Mouse (Mus musculus): ENCODE data around the gene Med25. TPM values are rescaled to one million over a fixed set of nuclear protein-coding genes. Genes with fewer than 3 reads are reported as not detected.
A peak's percentile ranks its signal among the peaks of the same experiment; 100 is the strongest.

Med25 gene
- polyA plus RNA-seq, 1 experiment: 105 TPM

DNA sequence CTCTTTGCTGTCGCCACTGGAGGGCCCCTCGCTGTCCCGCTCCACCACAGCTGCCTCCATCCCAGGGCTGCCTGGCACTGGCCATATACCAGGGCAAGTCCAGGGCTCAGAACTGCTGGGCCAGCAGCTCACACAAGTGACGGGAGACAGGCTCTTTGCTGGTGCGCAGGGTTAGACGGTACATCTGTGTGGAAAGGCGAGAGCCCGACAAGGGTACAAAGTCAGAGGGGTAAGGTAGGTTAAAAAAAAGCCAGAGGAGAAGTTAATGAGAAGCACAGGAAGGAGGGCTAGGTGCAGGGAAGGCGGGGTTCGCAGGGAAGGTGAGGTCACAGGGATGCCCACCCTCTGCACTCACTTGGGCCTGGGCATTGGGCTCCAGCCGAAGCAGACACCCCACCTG lies 8.1 kb upstream of the Med25 start:
- 80% methylated on average over 11 of the region's 11 CpGs for WGBS
- Histone ChIP-seq H3K4me1 (ENCODE audit: control insufficient read depth, insufficient read depth, low read length) (peaks cover 10% of the 10 kb centered on the region), H3K4me3 (replicated peaks; ENCODE audit: insufficient read depth, low read depth, low read length) (no peak overlapping the region), H3K27me3 (ENCODE audit: control insufficient read depth, insufficient read depth, low read length) (no peaks in the 10 kb centered on the region), H3K27ac (ENCODE audit: insufficient read depth, low read length) (no peak overlapping the region; the same call in 1 of the 2 replicates)
- no peak for DNase-seq
- no peak for TF ChIP-seq POLR2A (IDR thresholded peaks at IDR 0.05; ENCODE audit: borderline replicate concordance, insufficient read depth, low read length)
- no peak for TF ChIP-seq CTCF (IDR thresholded peaks at IDR 0.05; ENCODE audit: borderline replicate concordance, insufficient read depth, low read depth, low read length)

DNA sequence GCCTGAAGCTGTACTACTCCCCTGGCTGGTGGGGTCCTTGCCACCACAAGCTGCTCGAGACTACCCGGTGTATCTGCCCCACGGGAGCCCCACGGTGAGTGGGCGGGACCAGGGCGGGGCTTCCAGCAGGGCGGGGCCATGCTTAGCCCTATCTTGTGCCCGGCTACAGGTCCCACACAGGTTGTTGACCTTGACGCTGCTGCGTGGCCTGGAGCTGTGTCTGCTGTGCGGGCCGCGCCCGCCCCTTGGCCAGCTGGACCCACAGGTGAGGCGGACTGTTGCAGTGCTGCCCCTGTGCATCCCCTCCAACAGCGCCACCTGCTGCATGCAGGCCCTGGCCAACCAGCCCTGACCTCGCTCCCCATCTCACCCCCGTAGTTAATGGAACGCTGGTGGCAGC lies 6.1 kb upstream of the Med25 start:
- H3K4me1 ChIP-seq (ENCODE audit: control insufficient read depth, insufficient read depth, low read length): peaks cover 13% of the 10 kb centered on the region
- DNase-seq: peak; percentile 41 to 45
- TF ChIP-seq CTCF (IDR thresholded peaks at IDR 0.05; ENCODE audit: borderline replicate concordance, insufficient read depth, low read depth, low read length) (peak; percentile 39; the same call in 1 of the 2 replicates), POLR2A (IDR thresholded peaks at IDR 0.05; ENCODE audit: borderline replicate concordance, insufficient read depth, low read length) (no peak)
- no peaks in the 10 kb centered on the region for H3K27me3 ChIP-seq (ENCODE audit: control insufficient read depth, insufficient read depth, low read length)
- no peak overlapping the region for H3K27ac ChIP-seq (ENCODE audit: insufficient read depth, low read length)
- H3K4me3 ChIP-seq (replicated peaks; ENCODE audit: insufficient read depth, low read depth, low read length): no peak overlapping the region
- 28% methylated on average over 19 of the region's 19 CpGs for WGBS

DNA sequence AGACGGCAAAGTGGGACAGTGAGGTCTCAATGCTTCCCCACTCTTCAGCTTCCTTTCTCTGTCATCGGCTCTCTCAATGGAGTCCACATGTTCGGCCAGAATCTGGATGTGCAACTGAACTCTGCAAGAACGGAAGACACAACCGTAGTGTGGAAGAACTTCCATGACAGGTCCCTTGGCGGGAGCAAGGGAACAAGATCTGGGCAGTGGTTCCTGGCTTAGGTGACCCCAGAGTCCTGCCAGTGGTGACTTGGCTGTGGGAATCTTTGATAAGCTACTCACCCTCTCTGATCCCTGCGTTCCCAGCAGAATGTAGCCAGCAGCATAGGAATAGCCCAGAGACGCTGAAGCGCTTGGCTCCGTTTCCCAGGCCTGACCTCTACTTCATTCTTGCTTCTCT lies 4.0 kb upstream of the Med25 start:
- peak overlapping the region; percentile 14; the same call in 1 of the 2 replicates for H3K27ac ChIP-seq (ENCODE audit: insufficient read depth, low read length)
- H3K27me3 ChIP-seq (ENCODE audit: control insufficient read depth, insufficient read depth, low read length): no peaks in the 10 kb centered on the region
- DNase-seq: peak in 1 of 2 experiments; percentile 33
- peaks cover 13% of the 10 kb centered on the region for H3K4me1 ChIP-seq (ENCODE audit: control insufficient read depth, insufficient read depth, low read length)
- H3K4me3 ChIP-seq (replicated peaks; ENCODE audit: insufficient read depth, low read depth, low read length): peak overlapping the region; percentile 66
- 12% methylated on average over 10 of the region's 10 CpGs for WGBS
- TF ChIP-seq CTCF (IDR thresholded peaks at IDR 0.05; ENCODE audit: borderline replicate concordance, insufficient read depth, low read depth, low read length) (no peak), POLR2A (IDR thresholded peaks at IDR 0.05; ENCODE audit: borderline replicate concordance, insufficient read depth, low read length) (no peak)

DNA sequence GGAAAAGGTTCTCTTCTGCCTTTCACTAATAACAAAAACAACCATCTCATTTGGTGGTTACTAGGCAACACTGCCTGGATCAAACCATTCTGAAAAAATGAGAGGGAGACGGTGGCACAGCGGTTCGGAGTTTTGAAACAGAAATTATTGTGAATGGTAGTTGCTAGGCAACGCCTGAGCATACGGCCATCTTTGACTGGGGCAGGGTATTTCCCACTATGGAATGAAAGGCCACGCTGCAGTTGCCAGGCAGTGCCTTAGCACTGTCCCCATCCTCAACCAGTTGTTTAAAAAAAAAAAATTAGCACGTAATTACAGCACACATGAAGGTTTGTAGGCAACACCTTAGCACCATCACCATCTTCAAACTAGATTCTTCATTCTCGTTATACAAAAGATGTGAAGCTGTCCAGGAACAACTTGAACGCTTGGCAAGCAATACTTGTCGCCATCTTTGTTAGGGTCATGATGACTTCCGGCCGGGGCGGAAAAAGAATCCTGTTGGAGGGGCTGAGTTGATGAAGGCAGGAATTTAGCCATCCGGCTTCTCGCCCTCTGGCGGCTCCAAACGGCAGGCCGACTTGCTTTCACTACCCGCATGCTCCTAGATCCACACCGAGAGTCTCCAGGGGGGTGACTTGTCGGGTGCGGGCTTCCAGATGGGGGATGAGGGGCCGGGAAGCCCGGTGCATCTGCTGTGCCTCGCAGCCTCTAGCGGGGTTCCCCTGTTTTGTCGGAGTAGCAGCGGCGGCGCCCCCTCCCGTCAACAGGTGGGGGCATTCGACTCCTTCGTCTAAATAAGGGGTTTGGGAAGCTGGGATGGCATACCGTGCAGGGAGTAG lies 3.3 kb upstream of the Med25 start, which contains the start of gene Fuz:
TSS of gene Fuz (plus strand) at position 487 of the 842 bp plus-strand sequence.
- Histone ChIP-seq H3K4me3 (replicated peaks; ENCODE audit: insufficient read depth, low read depth, low read length) (peak within 1 kb of the TSS; percentile 66), H3K4me1 (ENCODE audit: control insufficient read depth, insufficient read depth, low read length) (peaks cover 18% of the 10 kb centered on the region), H3K27ac (ENCODE audit: insufficient read depth, low read length) (peak within 1 kb of the TSS; percentile 14; the same call in 1 of the 2 replicates), H3K27me3 (ENCODE audit: control insufficient read depth, insufficient read depth, low read length) (no peaks in the 10 kb centered on the region)
- under 1% methylated on average over 34 of the region's 34 CpGs for WGBS
- TF ChIP-seq POLR2A (IDR thresholded peaks at IDR 0.05; ENCODE audit: borderline replicate concordance, insufficient read depth, low read length): peak; percentile 50; the same call in 1 of the 2 replicates
- peak; percentile 63; the same call in 1 of the 2 replicates for TF ChIP-seq CTCF (IDR thresholded peaks at IDR 0.05; ENCODE audit: borderline replicate concordance, insufficient read depth, low read depth, low read length)
- peak; percentile 91 to 94 for DNase-seq

DNA sequence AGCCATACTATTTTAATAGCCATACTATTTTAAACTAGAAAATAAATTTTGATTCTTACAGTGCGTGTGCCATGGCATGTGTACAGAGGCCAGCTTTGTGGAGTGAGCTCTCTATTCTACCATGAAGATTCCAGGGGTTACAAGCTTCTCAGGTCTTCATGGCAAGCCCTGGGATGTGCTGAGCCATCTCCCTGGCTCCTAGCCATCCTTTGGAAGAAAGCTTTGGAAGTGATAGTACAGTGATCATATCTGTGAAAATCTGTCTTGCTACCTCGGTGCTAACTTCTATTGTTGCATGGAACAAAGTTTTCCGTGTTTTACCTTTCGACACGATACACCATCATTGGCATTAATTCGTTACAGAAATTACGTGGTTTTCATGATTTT lies 2.7 kb upstream of the Med25 start:
- 2% methylated on average over 7 of the region's 7 CpGs for WGBS
- no peaks in the 10 kb centered on the region for H3K27me3 ChIP-seq (ENCODE audit: control insufficient read depth, insufficient read depth, low read length)
- no peak overlapping the region; the same call in 1 of the 2 replicates for H3K27ac ChIP-seq (ENCODE audit: insufficient read depth, low read length)
- H3K4me1 ChIP-seq (ENCODE audit: control insufficient read depth, insufficient read depth, low read length): peaks cover 24% of the 10 kb centered on the region
- H3K4me3 ChIP-seq (replicated peaks; ENCODE audit: insufficient read depth, low read depth, low read length): peak overlapping the region; percentile 66
- DNase-seq: no peak
- TF ChIP-seq POLR2A (IDR thresholded peaks at IDR 0.05; ENCODE audit: borderline replicate concordance, insufficient read depth, low read length): no peak

DNA sequence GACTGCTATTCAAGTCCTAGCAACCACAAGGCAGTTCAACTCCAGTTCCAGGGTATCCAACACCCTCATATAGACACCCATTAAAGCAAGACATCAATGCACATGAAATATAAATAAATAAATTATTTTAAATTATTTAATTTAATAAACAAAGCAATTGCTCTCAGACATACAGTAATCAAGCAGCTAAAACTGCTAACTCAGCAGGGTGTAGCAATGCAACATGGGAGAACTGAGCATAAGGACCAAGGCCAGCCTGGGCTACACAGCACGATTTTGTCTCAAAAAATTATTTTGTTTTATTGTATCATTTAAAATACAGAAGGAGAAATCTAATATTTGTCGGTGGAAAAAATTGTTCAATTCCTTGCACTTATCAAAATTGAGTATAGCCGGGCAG lies 1.7 kb upstream of the Med25 start:
- WGBS: 86% methylated on average over 3 of the region's 3 CpGs
- peaks cover 25% of the 10 kb centered on the region for H3K4me1 ChIP-seq (ENCODE audit: control insufficient read depth, insufficient read depth, low read length)
- no peak overlapping the region for H3K27ac ChIP-seq (ENCODE audit: insufficient read depth, low read length)
- no peaks in the 10 kb centered on the region for H3K27me3 ChIP-seq (ENCODE audit: control insufficient read depth, insufficient read depth, low read length)
- no peak overlapping the region for H3K4me3 ChIP-seq (replicated peaks; ENCODE audit: insufficient read depth, low read depth, low read length)
- TF ChIP-seq CTCF (IDR thresholded peaks at IDR 0.05; ENCODE audit: borderline replicate concordance, insufficient read depth, low read depth, low read length): no peak
- TF ChIP-seq POLR2A (IDR thresholded peaks at IDR 0.05; ENCODE audit: borderline replicate concordance, insufficient read depth, low read length): no peak
- no peak for DNase-seq

DNA sequence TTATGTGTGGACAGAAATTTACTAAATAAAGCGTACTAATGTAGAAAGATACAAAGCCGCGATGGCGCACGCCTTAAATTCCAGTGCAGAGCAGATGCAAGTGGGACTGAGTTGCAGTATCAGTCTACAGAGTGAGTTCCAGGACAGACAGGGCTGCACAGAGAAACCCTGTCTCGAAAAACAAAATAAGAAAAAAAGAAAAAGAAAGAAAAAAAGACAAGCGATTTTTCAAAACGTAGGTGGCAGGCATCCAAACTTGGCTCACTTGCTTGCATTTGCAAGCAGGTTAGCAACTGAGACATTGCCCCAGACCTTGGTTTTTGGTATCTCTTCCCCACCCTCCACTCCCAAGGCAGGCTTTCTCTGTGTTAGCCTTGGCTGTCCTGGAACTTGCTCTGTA lies 685 bp upstream of the Med25 start:
- TF ChIP-seq POLR2A (IDR thresholded peaks at IDR 0.05; ENCODE audit: borderline replicate concordance, insufficient read depth, low read length) (no peak), CTCF (IDR thresholded peaks at IDR 0.05; ENCODE audit: borderline replicate concordance, insufficient read depth, low read depth, low read length) (no peak)
- under 1% methylated on average over 8 of the region's 8 CpGs for WGBS
- Histone ChIP-seq H3K27me3 (ENCODE audit: control insufficient read depth, insufficient read depth, low read length) (no peaks in the 10 kb centered on the region), H3K4me3 (replicated peaks; ENCODE audit: insufficient read depth, low read depth, low read length) (no peak overlapping the region), H3K4me1 (ENCODE audit: control insufficient read depth, insufficient read depth, low read length) (peaks cover 30% of the 10 kb centered on the region), H3K27ac (ENCODE audit: insufficient read depth, low read length) (no peak overlapping the region)
- DNase-seq: no peak

DNA sequence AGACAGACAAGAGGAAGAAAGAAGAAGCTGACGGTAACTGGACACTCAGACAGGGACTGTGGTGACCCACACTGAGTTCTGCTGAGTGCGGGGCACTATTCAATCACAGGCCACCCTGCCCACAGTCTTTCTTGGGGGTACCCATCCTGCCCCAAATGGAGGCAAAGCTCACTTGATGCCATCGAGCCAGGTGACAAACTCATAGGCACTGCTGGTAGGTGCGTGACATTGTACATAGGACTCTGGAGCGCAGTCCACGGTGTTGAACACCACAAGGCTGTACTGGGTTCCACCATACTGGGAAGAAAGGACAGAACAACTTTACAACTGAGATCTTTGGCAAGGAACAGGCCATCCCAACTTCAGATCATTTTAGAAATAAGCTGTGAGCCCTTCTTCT lies 901 bp downstream of the Med25 start:
- TF ChIP-seq CTCF (IDR thresholded peaks at IDR 0.05; ENCODE audit: borderline replicate concordance, insufficient read depth, low read depth, low read length): no peak
- no peak for TF ChIP-seq POLR2A (IDR thresholded peaks at IDR 0.05; ENCODE audit: borderline replicate concordance, insufficient read depth, low read length)

More for the DNA sequence above, 901 bp downstream of the Med25 start:
- peaks cover 27% of the 10 kb centered on the region for H3K4me1 ChIP-seq (ENCODE audit: control insufficient read depth, insufficient read depth, low read length)
- no peaks in the 10 kb centered on the region for H3K27me3 ChIP-seq (ENCODE audit: control insufficient read depth, insufficient read depth, low read length)
- WGBS: under 1% methylated on average over 6 of the region's 6 CpGs
- no peak overlapping the region for H3K27ac ChIP-seq (ENCODE audit: insufficient read depth, low read length)
- H3K4me3 ChIP-seq (replicated peaks; ENCODE audit: insufficient read depth, low read depth, low read length): peak overlapping the region; percentile 91
- no peak for DNase-seq

All from cerebellum, adult 2 months (tissue).